16 mouse cellular contexts compared by ENCODE assay signal in the genomic region with DNA sequence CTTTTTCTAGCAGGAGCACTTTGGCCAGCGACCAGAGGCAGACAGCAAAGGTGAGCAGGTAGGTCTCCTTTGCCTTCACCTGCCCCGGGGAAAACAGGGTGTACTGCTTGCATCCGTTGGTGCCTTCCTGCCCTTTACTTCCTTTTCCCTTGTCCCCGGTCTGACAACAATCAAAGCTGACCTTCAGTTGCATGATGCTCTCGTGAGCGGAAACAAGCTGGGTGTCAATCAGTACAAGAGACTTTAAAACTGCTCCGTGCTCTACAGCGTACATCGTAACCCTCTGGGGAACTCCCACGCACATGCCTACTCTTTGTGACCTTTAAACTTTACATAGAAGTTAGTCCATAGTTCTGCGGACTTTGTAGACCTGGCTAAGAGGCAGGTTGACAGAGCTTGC. TPM values are rescaled to one million over a fixed set of nuclear protein-coding genes. Genes with fewer than 3 reads are reported as not detected.
A peak's percentile ranks its signal among the peaks of the same experiment; 100 is the strongest.
DNase-seq lines count a peak whose midpoint lies in the region; ATAC-seq and TF ChIP-seq lines count a peak whose summit lies in the region.
"Had no signal": no experiment of that assay in that cellular context is flagged by ENCODE, and none has a peak within 500 bp of the region (broad histone marks: within the 10 kb centered on the region; RNA-seq: fewer than 3 reads in every experiment).

No protein-coding gene starts in this region.

- TF ChIP-seq CTCF in hindbrain, postnatal 0 days (IDR thresholded peaks at IDR 0.05; ENCODE audit: low read depth) = no peak
- no peak for TF ChIP-seq CTCF in liver, postnatal 0 days (IDR thresholded peaks at IDR 0.05; ENCODE audit: low read depth)

- H3K36me3 ChIP-seq in hindbrain, postnatal 0 days (ENCODE audit: insufficient read depth, low read length) = no peaks in the 10 kb centered on the region
- no peaks in the 10 kb centered on the region for H3K36me3 ChIP-seq in hindbrain, embryonic 11.5 days (ENCODE audit: control insufficient read depth, insufficient read depth, low read length)
- H3K36me3 ChIP-seq in kidney, embryonic 16.5 days (ENCODE audit: insufficient read depth, low read length) = no peaks in the 10 kb centered on the region
- H3K36me3 ChIP-seq in liver, postnatal 0 days (replicated peaks; ENCODE audit: insufficient read depth, low read length) = no peaks in the 10 kb centered on the region
- H3K36me3 ChIP-seq: G1E; heart, embryonic 13.5 days; hindbrain, embryonic 13.5 days; midbrain, embryonic 15.5 days; neural tube, embryonic 13.5 days had no signal

- H3K4me3 ChIP-seq in hindbrain, postnatal 0 days (ENCODE audit: low read length) = no peak overlapping the region
- no peak overlapping the region for H3K4me3 ChIP-seq in hindbrain, embryonic 11.5 days (ENCODE audit: low read depth, low read length)
- peak overlapping the region; percentile 33; the same call in 1 of the 2 replicates for H3K4me3 ChIP-seq in brown adipose tissue, adult 24 weeks (ENCODE audit: insufficient read depth, low read depth, low read length)
- H3K4me3 ChIP-seq in kidney, embryonic 16.5 days (ENCODE audit: low read length) = no peak overlapping the region
- peak overlapping the region; percentile 10; the same call in 1 of the 2 replicates for H3K4me3 ChIP-seq in liver, postnatal 0 days (ENCODE audit: low read depth, low read length)
- H3K4me3 ChIP-seq: forebrain, embryonic 13.5 days; heart, embryonic 13.5 days; hindbrain, embryonic 13.5 days; midbrain, embryonic 15.5 days; neural tube, embryonic 13.5 days had no signal

- no peak overlapping the region for H3K9ac ChIP-seq in hindbrain, postnatal 0 days (replicated peaks; ENCODE audit: low read length)
- no peak overlapping the region for H3K9ac ChIP-seq in hindbrain, embryonic 11.5 days (ENCODE audit: low read depth, low read length)
- no peak overlapping the region for H3K9ac ChIP-seq in kidney, embryonic 16.5 days (replicated peaks; ENCODE audit: low read length)
- no peak overlapping the region for H3K9ac ChIP-seq in liver, postnatal 0 days (replicated peaks)
- H3K9ac ChIP-seq: forebrain, embryonic 13.5 days; heart, embryonic 13.5 days; hindbrain, embryonic 13.5 days; midbrain, embryonic 15.5 days; neural tube, embryonic 13.5 days had no signal

- WGBS in hindbrain, postnatal 0 days = 74% methylated on average over 11 of the region's 11 CpGs
- WGBS in hindbrain, embryonic 11.5 days = 78% methylated on average over 11 of the region's 11 CpGs
- 27% methylated on average over 11 of the region's 11 CpGs for WGBS in kidney, embryonic 16.5 days
- 46% methylated on average over 11 of the region's 11 CpGs for WGBS in liver, postnatal 0 days (ENCODE audit: insufficient replicate concordance)

- DNase-seq in hindbrain, postnatal 0 days (ENCODE audit: low spot score) = no peak
- no peak for DNase-seq in hindbrain, embryonic 11.5 days (ENCODE audit: low spot score)
- peak; percentile 18 for DNase-seq in liver, postnatal 0 days
- no peak for DNase-seq in layer of hippocampus, adult 18-20 months (ENCODE audit: low spot score in 2 of 2)
- no peak for DNase-seq in adrenal gland, adult 18-20 months (ENCODE audit: low spot score in 2 of 2)
- DNase-seq in cerebellum, adult 11 months = no peak
- DNase-seq: cerebellum, adult 18-20 months; thymus, postnatal 36 days had no signal

- no peak overlapping the region for H3K27ac ChIP-seq in hindbrain, postnatal 0 days
- H3K27ac ChIP-seq in hindbrain, embryonic 11.5 days (ENCODE audit: low read depth, low read length) = no peak overlapping the region
- H3K27ac ChIP-seq in brown adipose tissue, adult 24 weeks (replicated peaks; ENCODE audit: low read depth, low read length) = no peak overlapping the region
- no peak overlapping the region for H3K27ac ChIP-seq in kidney, embryonic 16.5 days (ENCODE audit: low read length)
- peak overlapping the region; percentile 24; the same call in 1 of the 2 replicates for H3K27ac ChIP-seq in liver, postnatal 0 days (ENCODE audit: low read depth)
- H3K27ac ChIP-seq: forebrain, embryonic 13.5 days; heart, embryonic 13.5 days; hindbrain, embryonic 13.5 days; midbrain, embryonic 15.5 days; neural tube, embryonic 13.5 days had no signal

- no peaks in the 10 kb centered on the region for H3K9me3 ChIP-seq in hindbrain, postnatal 0 days (ENCODE audit: low read length)
- no peaks in the 10 kb centered on the region for H3K9me3 ChIP-seq in hindbrain, embryonic 11.5 days (ENCODE audit: control insufficient read depth, low read length)
- H3K9me3 ChIP-seq in kidney, embryonic 16.5 days (ENCODE audit: low read length) = no peaks in the 10 kb centered on the region
- no peaks in the 10 kb centered on the region for H3K9me3 ChIP-seq in liver, postnatal 0 days (ENCODE audit: low read length)
- H3K9me3 ChIP-seq: forebrain, embryonic 13.5 days; heart, embryonic 13.5 days; hindbrain, embryonic 13.5 days; midbrain, embryonic 15.5 days; neural tube, embryonic 13.5 days had no signal

- no peak for TF ChIP-seq EP300 in liver, postnatal 0 days (IDR thresholded peaks at IDR 0.05; ENCODE audit: low read depth)

- no peaks in the 10 kb centered on the region for H3K4me1 ChIP-seq in hindbrain, postnatal 0 days (ENCODE audit: insufficient read depth, low read length)
- H3K4me1 ChIP-seq in hindbrain, embryonic 11.5 days (replicated peaks; ENCODE audit: control insufficient read depth, insufficient read depth, low read length) = no peaks in the 10 kb centered on the region
- H3K4me1 ChIP-seq in brown adipose tissue, adult 24 weeks (ENCODE audit: control insufficient read depth, insufficient read depth, insufficient read length, low read length) = no peaks in the 10 kb centered on the region; the same call in 1 of the 2 replicates
- H3K4me1 ChIP-seq in kidney, embryonic 16.5 days (ENCODE audit: insufficient read depth, low read length) = peaks cover 13% of the 10 kb centered on the region
- peaks cover 4% of the 10 kb centered on the region; the same call in 1 of the 2 replicates for H3K4me1 ChIP-seq in liver, postnatal 0 days (ENCODE audit: insufficient read depth)
- H3K4me1 ChIP-seq: forebrain, embryonic 13.5 days; heart, embryonic 13.5 days; hindbrain, embryonic 13.5 days; midbrain, embryonic 15.5 days had no signal

- H3K27me3 ChIP-seq in hindbrain, postnatal 0 days (ENCODE audit: insufficient read depth, low read length) = no peaks in the 10 kb centered on the region
- no peaks in the 10 kb centered on the region for H3K27me3 ChIP-seq in hindbrain, embryonic 11.5 days (ENCODE audit: control insufficient read depth, insufficient read depth, low read length)
- no peaks in the 10 kb centered on the region for H3K27me3 ChIP-seq in kidney, embryonic 16.5 days (ENCODE audit: insufficient read depth, low read length)
- no peaks in the 10 kb centered on the region for H3K27me3 ChIP-seq in liver, postnatal 0 days (ENCODE audit: insufficient read depth, low read length)
- H3K27me3 ChIP-seq: forebrain, embryonic 13.5 days; heart, embryonic 13.5 days; hindbrain, embryonic 13.5 days; midbrain, embryonic 15.5 days; neural tube, embryonic 13.5 days had no signal

- ATAC-seq in hindbrain, postnatal 0 days = no peak
- no peak for ATAC-seq in hindbrain, embryonic 11.5 days (ENCODE audit: low FRiP score)
- peak; percentile 9; the same call in 1 of the 2 replicates for ATAC-seq in kidney, embryonic 16.5 days (ENCODE audit: low FRiP score, low TSS enrichment)
- ATAC-seq in liver, postnatal 0 days = peak; percentile 91
- ATAC-seq: forebrain, embryonic 13.5 days; midbrain, embryonic 15.5 days had no signal

- 0 out of 2 replicates have a peak overlapping the region, but pooled peaks have one; percentile 7 for H3K4me2 ChIP-seq in hindbrain, postnatal 0 days (ENCODE audit: low read depth, low read length)
- H3K4me2 ChIP-seq in hindbrain, embryonic 11.5 days (replicated peaks; ENCODE audit: low read depth, low read length) = no peak overlapping the region
- peak overlapping the region; percentile 25; the same call in 1 of the 2 replicates for H3K4me2 ChIP-seq in kidney, embryonic 16.5 days (replicated peaks; ENCODE audit: low read depth, low read length)
- peak overlapping the region; percentile 50 for H3K4me2 ChIP-seq in liver, postnatal 0 days (ENCODE audit: low read depth, low read length)
- H3K4me2 ChIP-seq: forebrain, embryonic 13.5 days; heart, embryonic 13.5 days; hindbrain, embryonic 13.5 days; midbrain, embryonic 15.5 days; neural tube, embryonic 13.5 days had no signal

RNA-seq across cellular contexts. Expression of a gene that starts 26.2 kb away (rescaled TPM):
- total RNA-seq in hindbrain, postnatal 0 days (2014; rRNA removed) = 45.7 and 59.6 TPM in 2 replicates
- polyA plus RNA-seq in hindbrain, postnatal 0 days (2015; fragmentation: Nextera tagmentation; extraction: Ambion mirVana) = 99.3 and 111 TPM in 2 replicates
- polyA plus RNA-seq in hindbrain, embryonic 11.5 days (2014; fragmentation: Nextera tagmentation; extraction: Ambion mirVana) = 26.7 and 27.1 TPM in 2 replicates
- polyA plus RNA-seq in brown adipose tissue, adult 24 weeks (2012; ENCODE audit: insufficient read depth, insufficient read length, missing spikeins) = 85.5 and 137 TPM in 2 replicates
- 455 and 475 TPM in 2 replicates for polyA plus RNA-seq in kidney, embryonic 16.5 days (2015; fragmentation: Nextera tagmentation; extraction: Ambion mirVana)
- 89.6 and 97.3 TPM in 2 replicates for polyA plus RNA-seq in liver, postnatal 0 days (2015; fragmentation: Nextera tagmentation; extraction: Ambion mirVana)
- total RNA-seq in layer of hippocampus, adult 18-20 months (2021) = 10 to 100 TPM; 21.4 to 23.5 TPM
- total RNA-seq in adrenal gland, adult 18-20 months (2021) = 100 to 1,000 TPM; 513 to 592 TPM
- total RNA-seq: G1E had no signal
- polyA plus RNA-seq: G1E had no signal

Comparison
In these comparisons a context has a peak if more than half of its experiments do, and no peak if none do; other contexts are left out.
1. ATAC-seq: peak in kidney, embryonic 16.5 days (single experiment) and liver, postnatal 0 days (single experiment); none in hindbrain, postnatal 0 days (single experiment) and hindbrain, embryonic 11.5 days (single experiment).
2. H3K4me3 ChIP-seq: peak in brown adipose tissue, adult 24 weeks (single experiment) and liver, postnatal 0 days (single experiment); none in hindbrain, postnatal 0 days (single experiment), hindbrain, embryonic 11.5 days (single experiment) and kidney, embryonic 16.5 days (single experiment).